Mouse (Mus musculus): ENCODE results near the gene Ss18l2. TPM values are rescaled to one million over a fixed set of nuclear protein-coding genes. Genes with fewer than 3 reads are reported as not detected.

The Ss18l2 gene
- 100 and 106 TPM in 2 replicates for polyA plus RNA-seq (2014; fragmentation: Nextera tagmentation; extraction: Ambion mirVana)

DNA sequence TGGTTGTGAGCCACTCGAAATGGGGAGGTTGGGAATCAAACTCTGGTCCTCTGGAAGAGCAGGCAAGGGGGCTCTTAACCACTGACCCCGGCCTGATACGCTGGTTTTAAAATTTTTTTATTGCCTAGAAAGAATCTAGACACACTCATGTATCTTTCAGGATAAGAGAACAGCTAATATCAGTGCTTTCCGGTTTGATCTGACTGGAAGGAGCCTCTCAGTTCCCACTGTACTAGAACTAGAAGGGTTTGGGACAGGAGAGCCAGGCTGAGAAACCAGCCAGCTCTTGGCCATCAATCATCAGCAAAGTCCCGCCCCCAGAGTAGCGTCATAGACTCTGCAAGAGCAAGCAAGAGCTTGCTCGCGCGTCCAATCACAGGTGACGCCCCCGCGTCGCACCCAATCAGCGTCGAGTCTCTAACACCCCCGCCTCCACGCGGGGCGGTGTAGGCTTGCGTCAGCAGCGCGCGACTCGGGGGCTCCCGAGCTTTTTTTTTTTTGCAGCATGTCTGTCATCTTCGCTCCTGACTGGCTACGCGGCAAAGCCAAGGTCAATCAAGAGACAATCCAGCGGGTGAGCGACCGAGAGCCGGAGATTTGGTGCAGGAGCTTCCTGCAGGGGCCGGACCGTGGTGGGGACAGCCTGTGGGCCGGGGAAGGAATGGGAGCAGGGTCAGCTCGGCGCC is at the start of gene Ss18l2:
Gene Ss18l2 (plus strand): TSS at position 432 of the 686 bp plus-strand sequence.
- Histone ChIP-seq H3K9ac (ENCODE audit: low read length) (peak within 1 kb of the TSS; percentile 85), H3K4me1 (ENCODE audit: control insufficient read depth, insufficient read depth, low read length) (peaks cover 18% of the 10 kb centered on the region), H3K4me2 (peak within 1 kb of the TSS; percentile 78), H3K27me3 (ENCODE audit: control insufficient read depth, insufficient read depth, low read length) (no peaks in the 10 kb centered on the region), H3K9me3 (ENCODE audit: control insufficient read depth, low read length) (no peaks in the 10 kb centered on the region), H3K27ac (ENCODE audit: low read depth, low read length) (peak within 1 kb of the TSS; percentile 80), H3K36me3 (ENCODE audit: control insufficient read depth, insufficient read depth, low read length) (no peaks in the 10 kb centered on the region; the same call in 1 of the 2 replicates), H3K4me3 (ENCODE audit: low read depth, low read length) (peak within 1 kb of the TSS; percentile 85)
- peak; percentile 100 for DNase-seq (ENCODE audit: low spot score, missing footprints)
- 5% methylated on average over 37 of the region's 37 CpGs for WGBS
- ATAC-seq (ENCODE audit: low FRiP score): peak; percentile 97

DNA sequence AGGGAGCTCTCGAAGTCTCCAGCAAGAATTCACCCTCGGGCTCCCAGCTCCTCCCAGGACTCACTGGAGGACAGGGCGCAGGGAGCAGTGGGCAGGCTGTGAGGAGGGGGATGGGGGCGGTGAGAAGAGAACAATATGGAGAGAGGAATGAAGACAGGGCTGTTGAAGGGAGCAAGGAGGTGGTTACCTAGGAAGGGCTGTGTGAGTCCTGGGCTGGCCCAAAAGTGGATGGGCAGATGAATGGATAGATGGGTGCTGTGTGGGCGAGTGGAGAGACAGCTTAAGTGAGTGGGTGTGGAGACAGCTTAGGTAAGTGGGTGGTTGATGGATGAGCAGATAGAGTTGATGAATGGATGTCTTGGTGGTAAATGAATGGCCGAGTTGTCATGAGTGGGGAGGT is 46.7 kb upstream of the Ss18l2 start:
- WGBS: 79% methylated on average over 6 of the region's 6 CpGs
- H3K9me3 ChIP-seq (ENCODE audit: control insufficient read depth, low read length): no peaks in the 10 kb centered on the region
- ATAC-seq (ENCODE audit: low FRiP score) (no peak), DNase-seq (ENCODE audit: low spot score, missing footprints) (peak; percentile 31)
- no peaks in the 10 kb centered on the region for H3K4me1 ChIP-seq (ENCODE audit: control insufficient read depth, insufficient read depth, low read length)
- no peak overlapping the region for H3K4me3 ChIP-seq (ENCODE audit: low read depth, low read length)
- H3K27me3 ChIP-seq (ENCODE audit: control insufficient read depth, insufficient read depth, low read length): no peaks in the 10 kb centered on the region; the same call in 1 of the 2 replicates
- H3K4me2 ChIP-seq: no peak overlapping the region
- no peak overlapping the region for H3K9ac ChIP-seq (ENCODE audit: low read length)
- no peak overlapping the region for H3K27ac ChIP-seq (ENCODE audit: low read depth, low read length)
- H3K36me3 ChIP-seq (ENCODE audit: control insufficient read depth, insufficient read depth, low read length): no peaks in the 10 kb centered on the region

DNA sequence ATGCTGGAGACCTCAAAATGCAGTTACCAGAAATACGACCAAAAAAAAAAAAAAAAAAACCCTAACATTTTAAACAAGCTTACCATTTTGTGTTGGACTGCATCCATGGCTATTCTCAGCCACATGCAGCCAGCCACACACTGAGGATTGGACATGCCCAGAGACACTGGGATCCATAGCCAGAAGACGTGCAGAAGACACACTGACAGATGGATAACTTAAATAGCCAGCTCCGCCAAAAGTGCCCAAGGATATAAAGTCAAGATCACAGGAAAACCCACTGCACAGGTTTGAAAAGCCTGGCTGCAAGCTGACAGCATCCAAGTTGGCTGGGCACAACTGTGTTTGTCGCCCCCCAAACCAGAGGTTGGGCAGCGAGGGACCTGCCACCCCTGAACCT is 46.0 kb upstream of the Ss18l2 start:
- no peaks in the 10 kb centered on the region for H3K9me3 ChIP-seq (ENCODE audit: control insufficient read depth, low read length)
- peaks cover 2% of the 10 kb centered on the region for H3K4me1 ChIP-seq (ENCODE audit: control insufficient read depth, insufficient read depth, low read length)
- no peak overlapping the region for H3K4me2 ChIP-seq
- peaks cover 5% of the 10 kb centered on the region for H3K27me3 ChIP-seq (ENCODE audit: control insufficient read depth, insufficient read depth, low read length)
- no peaks in the 10 kb centered on the region for H3K36me3 ChIP-seq (ENCODE audit: control insufficient read depth, insufficient read depth, low read length)
- no peak overlapping the region for H3K9ac ChIP-seq (ENCODE audit: low read length)
- H3K4me3 ChIP-seq (ENCODE audit: low read depth, low read length): no peak overlapping the region
- H3K27ac ChIP-seq (ENCODE audit: low read depth, low read length): no peak overlapping the region
- WGBS: 84% methylated on average over 5 of the region's 5 CpGs
- DNase-seq (ENCODE audit: low spot score, missing footprints): peak; percentile 47
- ATAC-seq (ENCODE audit: low FRiP score): no peak

DNA sequence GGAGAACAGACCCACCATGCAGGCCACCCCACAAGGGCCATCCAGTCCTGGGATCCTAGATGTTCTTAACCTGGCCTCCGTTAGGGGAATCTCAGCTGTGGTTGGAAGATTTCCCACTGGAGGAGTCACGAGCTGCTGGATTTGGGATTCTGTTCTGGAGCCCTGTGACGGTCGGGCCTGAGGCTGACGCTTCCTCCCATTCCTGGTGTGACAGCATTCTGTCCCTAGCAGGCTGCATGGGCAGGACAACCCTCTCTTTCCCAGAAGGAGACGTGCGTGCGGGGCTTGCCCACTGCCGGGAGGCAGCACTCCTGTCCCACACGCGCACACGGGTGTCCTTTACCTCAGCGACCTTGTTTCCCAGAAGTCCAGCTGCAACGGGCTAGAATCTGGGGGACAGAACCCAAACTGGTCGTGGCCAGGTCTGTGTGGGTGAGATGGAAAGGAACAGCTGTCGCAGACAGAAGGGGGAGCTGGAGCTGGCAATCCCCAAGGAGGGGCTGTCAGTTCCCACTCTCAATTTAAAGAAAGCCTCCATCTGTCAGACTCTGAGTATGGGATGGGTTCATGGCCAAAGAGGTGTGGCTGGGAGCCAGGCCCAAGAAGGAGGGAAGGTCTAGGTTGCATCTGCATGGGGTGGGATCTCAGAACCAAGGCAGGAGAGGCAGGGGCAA is 43.0 kb upstream of the Ss18l2 start:
- no peak overlapping the region for H3K4me3 ChIP-seq (ENCODE audit: low read depth, low read length)
- ATAC-seq (ENCODE audit: low FRiP score) (no peak), DNase-seq (ENCODE audit: low spot score, missing footprints) (peak; percentile 77)
- no peak overlapping the region for H3K4me2 ChIP-seq
- peaks cover 6% of the 10 kb centered on the region for H3K27me3 ChIP-seq (ENCODE audit: control insufficient read depth, insufficient read depth, low read length)
- H3K36me3 ChIP-seq (ENCODE audit: control insufficient read depth, insufficient read depth, low read length): no peaks in the 10 kb centered on the region
- H3K9me3 ChIP-seq (ENCODE audit: control insufficient read depth, low read length): no peaks in the 10 kb centered on the region
- H3K27ac ChIP-seq (ENCODE audit: low read depth, low read length): no peak overlapping the region
- no peak overlapping the region for H3K9ac ChIP-seq (ENCODE audit: low read length)
- H3K4me1 ChIP-seq (ENCODE audit: control insufficient read depth, insufficient read depth, low read length): peaks cover 18% of the 10 kb centered on the region
- 76% methylated on average over 16 of the region's 16 CpGs for WGBS

DNA sequence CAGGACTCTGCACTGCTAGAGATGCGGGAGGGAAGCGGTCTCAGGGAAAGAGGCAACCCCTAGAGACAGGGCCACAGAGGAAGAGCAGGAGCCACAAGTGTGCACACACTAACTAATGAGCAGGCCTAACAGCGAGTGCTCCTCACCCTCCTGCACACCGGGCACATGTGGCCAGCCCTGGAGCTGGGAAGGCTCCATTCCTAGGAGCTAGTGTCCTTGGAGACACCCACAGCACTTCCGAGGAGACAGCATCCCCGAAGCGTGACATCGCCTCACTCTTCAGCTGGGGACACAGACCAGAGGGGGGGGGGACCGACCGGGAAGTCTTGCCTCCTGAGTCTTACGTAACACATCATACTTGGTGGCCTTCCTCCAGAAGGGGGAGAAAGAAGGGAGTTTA is 42.3 kb upstream of the Ss18l2 start:
- no peak overlapping the region for H3K4me3 ChIP-seq (ENCODE audit: low read depth, low read length)
- DNase-seq (ENCODE audit: low spot score, missing footprints) (peak; percentile 77), ATAC-seq (ENCODE audit: low FRiP score) (0 out of 2 replicates have a peak, but pooled peaks have one; percentile 33)
- H3K4me2 ChIP-seq: no peak overlapping the region
- 81% methylated on average over 11 of the region's 11 CpGs for WGBS
- H3K36me3 ChIP-seq (ENCODE audit: control insufficient read depth, insufficient read depth, low read length): no peaks in the 10 kb centered on the region
- peaks cover 18% of the 10 kb centered on the region for H3K4me1 ChIP-seq (ENCODE audit: control insufficient read depth, insufficient read depth, low read length)
- H3K27me3 ChIP-seq (ENCODE audit: control insufficient read depth, insufficient read depth, low read length): peaks cover 6% of the 10 kb centered on the region
- H3K9me3 ChIP-seq (ENCODE audit: control insufficient read depth, low read length): no peaks in the 10 kb centered on the region
- no peak overlapping the region for H3K27ac ChIP-seq (ENCODE audit: low read depth, low read length)
- H3K9ac ChIP-seq (ENCODE audit: low read length): no peak overlapping the region

DNA sequence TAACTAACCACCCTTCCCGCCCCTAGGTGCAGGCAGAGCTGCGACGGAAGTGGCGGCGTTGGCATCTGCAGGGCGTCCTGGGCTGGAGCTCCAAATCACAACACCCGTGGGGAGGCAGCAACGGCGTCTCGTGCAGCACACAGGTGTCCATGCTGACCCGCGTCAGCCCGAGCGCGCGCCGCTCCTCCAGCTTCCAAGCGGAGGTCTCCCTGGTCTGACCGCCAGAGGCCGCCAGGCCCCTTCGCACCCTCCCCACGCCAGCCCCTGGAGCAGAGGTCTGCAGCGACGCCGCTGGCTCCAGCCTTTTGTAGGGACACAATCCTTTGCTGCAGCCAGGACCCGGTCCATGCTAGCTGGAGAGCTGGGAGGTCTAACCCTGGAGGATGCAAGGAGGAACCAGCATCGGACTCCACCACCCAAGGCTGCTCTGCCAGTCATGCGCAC is 40.8 kb upstream of the Ss18l2 start:
- Histone ChIP-seq H3K27me3 (ENCODE audit: control insufficient read depth, insufficient read depth, low read length) (peaks cover 6% of the 10 kb centered on the region), H3K4me1 (ENCODE audit: control insufficient read depth, insufficient read depth, low read length) (peaks cover 18% of the 10 kb centered on the region), H3K9me3 (ENCODE audit: control insufficient read depth, low read length) (no peaks in the 10 kb centered on the region), H3K4me2 (peak overlapping the region; percentile 51), H3K4me3 (ENCODE audit: low read depth, low read length) (peak overlapping the region; percentile 17), H3K36me3 (ENCODE audit: control insufficient read depth, insufficient read depth, low read length) (no peaks in the 10 kb centered on the region), H3K27ac (ENCODE audit: low read depth, low read length) (no peak overlapping the region), H3K9ac (ENCODE audit: low read length) (peak overlapping the region; percentile 53)
- peak; percentile 75 for ATAC-seq (ENCODE audit: low FRiP score)
- under 1% methylated on average over 28 of the region's 28 CpGs for WGBS
- DNase-seq (ENCODE audit: low spot score, missing footprints): peak; percentile 97

DNA sequence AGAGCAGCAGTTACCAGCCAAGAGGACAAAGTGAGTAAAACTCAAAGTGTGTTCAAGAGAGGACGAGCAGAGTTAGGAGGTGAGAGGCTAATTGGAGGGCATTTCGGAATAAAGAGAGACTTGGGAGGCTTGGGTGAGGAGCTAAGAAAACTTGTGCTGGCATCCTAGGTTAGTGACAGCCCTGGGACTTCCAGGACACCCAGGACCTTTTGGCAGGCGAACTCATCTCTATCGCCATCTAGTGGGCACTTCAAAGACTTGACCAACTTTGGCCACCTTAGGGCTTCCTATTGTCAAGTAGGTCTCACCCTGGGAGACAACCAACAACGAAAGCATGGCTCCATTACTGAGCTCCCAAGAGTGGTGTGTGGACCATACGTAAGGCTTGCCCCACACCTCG is 38.8 kb upstream of the Ss18l2 start:
- Histone ChIP-seq H3K9me3 (ENCODE audit: control insufficient read depth, low read length) (no peaks in the 10 kb centered on the region), H3K4me1 (ENCODE audit: control insufficient read depth, insufficient read depth, low read length) (peaks cover 18% of the 10 kb centered on the region), H3K27me3 (ENCODE audit: control insufficient read depth, insufficient read depth, low read length) (peaks cover 6% of the 10 kb centered on the region), H3K36me3 (ENCODE audit: control insufficient read depth, insufficient read depth, low read length) (no peaks in the 10 kb centered on the region), H3K27ac (ENCODE audit: low read depth, low read length) (no peak overlapping the region), H3K4me3 (ENCODE audit: low read depth, low read length) (no peak overlapping the region), H3K9ac (ENCODE audit: low read length) (no peak overlapping the region), H3K4me2 (no peak overlapping the region)
- ATAC-seq (ENCODE audit: low FRiP score) (peak; percentile 31; the same call in 1 of the 2 replicates), DNase-seq (ENCODE audit: low spot score, missing footprints) (peak; percentile 92)
- WGBS: 24% methylated on average over 7 of the region's 7 CpGs

DNA sequence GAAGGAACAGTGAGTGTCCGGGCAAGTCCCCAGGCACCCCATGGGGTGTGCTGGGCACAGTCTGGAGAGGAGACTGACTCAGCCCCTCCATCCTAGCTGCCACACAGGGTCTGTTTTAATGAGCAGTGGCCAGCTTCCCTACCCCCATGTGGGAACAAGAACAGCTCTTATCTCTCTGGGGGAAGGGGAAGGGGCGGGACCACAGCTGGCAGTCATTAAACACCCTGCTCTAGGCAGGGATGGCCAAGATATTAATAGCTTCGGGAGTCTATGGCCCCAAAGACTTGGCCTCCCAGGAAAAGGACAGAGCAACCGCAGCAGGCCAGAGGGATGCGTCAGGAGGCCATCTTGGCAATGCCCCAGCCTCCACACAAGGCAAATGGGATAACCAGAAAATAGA is 37.8 kb upstream of the Ss18l2 start:
- Histone ChIP-seq H3K9ac (ENCODE audit: low read length) (no peak overlapping the region), H3K36me3 (ENCODE audit: control insufficient read depth, insufficient read depth, low read length) (no peaks in the 10 kb centered on the region), H3K27me3 (ENCODE audit: control insufficient read depth, insufficient read depth, low read length) (peaks cover 6% of the 10 kb centered on the region), H3K4me1 (ENCODE audit: control insufficient read depth, insufficient read depth, low read length) (peaks cover 18% of the 10 kb centered on the region), H3K4me2 (no peak overlapping the region), H3K9me3 (ENCODE audit: control insufficient read depth, low read length) (no peaks in the 10 kb centered on the region), H3K27ac (ENCODE audit: low read depth, low read length) (no peak overlapping the region), H3K4me3 (ENCODE audit: low read depth, low read length) (no peak overlapping the region)
- DNase-seq (ENCODE audit: low spot score, missing footprints) (peak; percentile 62), ATAC-seq (ENCODE audit: low FRiP score) (no peak)
- WGBS: 83% methylated on average over 5 of the region's 5 CpGs

DNA sequence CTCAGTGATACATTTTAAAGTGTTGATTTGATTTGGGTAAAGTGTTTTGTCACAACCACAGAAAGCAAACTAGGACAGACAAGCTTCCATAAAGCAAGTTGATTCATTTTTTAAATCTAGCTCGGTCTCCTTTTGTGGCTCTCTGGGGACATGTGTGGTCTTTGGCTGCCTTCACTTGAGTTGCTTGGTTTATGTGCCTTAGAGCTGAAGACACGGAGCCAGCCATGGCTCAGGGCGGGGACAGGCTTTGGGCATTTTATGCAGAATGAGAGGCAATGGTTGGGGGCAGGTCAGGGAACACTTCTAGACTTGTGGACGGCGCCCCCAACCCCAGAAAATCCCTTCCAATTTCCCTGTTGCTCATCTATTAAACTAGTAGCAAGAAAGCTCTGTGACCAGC is 36.4 kb upstream of the Ss18l2 start:
- Histone ChIP-seq H3K9ac (ENCODE audit: low read length) (no peak overlapping the region), H3K36me3 (ENCODE audit: control insufficient read depth, insufficient read depth, low read length) (no peaks in the 10 kb centered on the region), H3K27ac (ENCODE audit: low read depth, low read length) (no peak overlapping the region), H3K4me2 (no peak overlapping the region), H3K4me1 (ENCODE audit: control insufficient read depth, insufficient read depth, low read length) (peaks cover 18% of the 10 kb centered on the region), H3K4me3 (ENCODE audit: low read depth, low read length) (no peak overlapping the region), H3K27me3 (ENCODE audit: control insufficient read depth, insufficient read depth, low read length) (peaks cover 5% of the 10 kb centered on the region), H3K9me3 (ENCODE audit: control insufficient read depth, low read length) (no peaks in the 10 kb centered on the region)
- ATAC-seq (ENCODE audit: low FRiP score): no peak
- WGBS: 88% methylated on average over 5 of the region's 5 CpGs
- DNase-seq (ENCODE audit: low spot score, missing footprints): peak; percentile 66
